Mouse (Mus musculus) midbrain, embryonic 15.5 days (tissue): Measurements from ENCODE around the gene Efcab5. TPM values are rescaled to one million over a fixed set of nuclear protein-coding genes. Genes with fewer than 3 reads are reported as not detected.

Source experiments
- ATAC-seq: fragments of 200-750 bp; cut with Nextera tagmentation; replicated peaks from 2 replicates; pipeline ENCODE4 v1.8.0; 2017; ENCODE audit warnings: moderate TSS enrichment
- H3K27ac ChIP-seq: fragments of 300-500 bp; sonication (generic); 2 replicates; pipeline ENCODE4 v1.5.1; 2015; ENCODE audit warnings: mild to moderate bottlenecking, inconsistent platforms
- H3K27me3 ChIP-seq: fragments of 300-500 bp; sonication (generic); replicated peaks from 2 replicates; pipeline ENCODE4 v1.6.1; 2015; ENCODE audit warnings: inconsistent platforms
- H3K36me3 ChIP-seq: fragments of 300-500 bp; sonication (generic); replicated peaks from 2 replicates; pipeline ENCODE4 v1.6.1; 2015; ENCODE audit warnings: inconsistent platforms
- H3K4me1 ChIP-seq: fragments of 300-500 bp; sonication (generic); 2 replicates; pipeline ENCODE4 v1.6.1; 2015; ENCODE audit warnings: inconsistent platforms
- H3K4me2 ChIP-seq: fragments of 300-500 bp; sonication (generic); 2 replicates; pipeline ENCODE4 v1.6.1; 2015; ENCODE audit warnings: inconsistent platforms, mild to moderate bottlenecking, moderate library complexity
- H3K4me3 ChIP-seq: fragments of 300-500 bp; sonication (generic); 2 replicates; pipeline ENCODE4 v1.5.1; 2015; ENCODE audit warnings: mild to moderate bottlenecking, inconsistent platforms
- H3K9ac ChIP-seq: fragments of 300-500 bp; sonication (generic); 2 replicates; pipeline ENCODE4 v1.6.1; 2015; ENCODE audit warnings: mild to moderate bottlenecking, inconsistent platforms
- H3K9me3 ChIP-seq: fragments of 300-500 bp; sonication (generic); 2 replicates; pipeline ENCODE4 v1.6.1; 2016; ENCODE audit warnings: inconsistent platforms
- WGBS: fragments of 180-500 bp; shearing (Covaris S2); methylation state at CpG from one replicate; pipeline ENCODE4 v1.1.7; 2015; ENCODE audit warnings: mixed read lengths; 5-methylcytosine and 5-hydroxymethylcytosine counted together
- polyA plus RNA-seq: library from polyadenylated mRNA; unstranded; fragments of >200 nt; fragmentation: Nextera tagmentation; extraction: Ambion mirVana; gene quantifications from 2 replicates; pipeline ENCODE4 v1.2.1, GENCODE M21; 2015

Gene Efcab5
- polyA plus RNA-seq, 1 experiment from 2014 or later, result 0.94 TPM

GRCm38 (mm10) chr11:77195360-77196109, 6.8 kb upstream of the Efcab5 start:
- ATAC-seq, result no peak
- Histone ChIP-seq H3K36me3 (no peaks in the 10 kb centered on the region), H3K4me3 (no peak overlapping the region), H3K9ac (no peak overlapping the region), H3K9me3 (no peaks in the 10 kb centered on the region), H3K27ac (no peak overlapping the region), H3K27me3 (peaks cover 16% of the 10 kb centered on the region), H3K4me1 (peaks cover 10% of the 10 kb centered on the region), H3K4me2 (no peak overlapping the region)
- WGBS, result 68% methylated on average over 11 of the region's 11 CpGs

- no peak for ATAC-seq
- H3K4me2 ChIP-seq, result no peak overlapping the region
- no peak overlapping the region for H3K9ac ChIP-seq
- no peak overlapping the region for H3K27ac ChIP-seq
- H3K9me3 ChIP-seq, result no peaks in the 10 kb centered on the region
- peaks cover 16% of the 10 kb centered on the region for H3K27me3 ChIP-seq
- no peak overlapping the region for H3K4me3 ChIP-seq
- peaks cover 10% of the 10 kb centered on the region for H3K4me1 ChIP-seq
- WGBS, result 50% methylated on average over 1 of the region's 1 CpGs
- H3K36me3 ChIP-seq, result no peaks in the 10 kb centered on the region
These were observed 6.0 kb upstream of the Efcab5 start for GRCm38 (mm10) chr11:77194762-77195161.

- Histone ChIP-seq H3K9me3 (no peaks in the 10 kb centered on the region), H3K27me3 (peaks cover 16% of the 10 kb centered on the region), H3K27ac (0 out of 2 replicates have a peak overlapping the region, but pooled peaks have one; percentile 11), H3K9ac (no peak overlapping the region), H3K36me3 (no peaks in the 10 kb centered on the region), H3K4me2 (no peak overlapping the region), H3K4me1 (peaks cover 10% of the 10 kb centered on the region), H3K4me3 (no peak overlapping the region)
- ATAC-seq, result no peak
- WGBS, result 8% methylated on average over 6 of the region's 6 CpGs
These were observed 5.3 kb upstream of the Efcab5 start for GRCm38 (mm10) chr11:77193941-77194553.

- no peak overlapping the region for H3K27ac ChIP-seq
- H3K4me1 ChIP-seq, result peaks cover 10% of the 10 kb centered on the region
- no peak for ATAC-seq
- H3K4me2 ChIP-seq, result no peak overlapping the region
- WGBS, result 43% methylated on average over 5 of the region's 5 CpGs
- H3K9ac ChIP-seq, result no peak overlapping the region
- H3K4me3 ChIP-seq, result no peak overlapping the region
- no peaks in the 10 kb centered on the region for H3K9me3 ChIP-seq
- H3K36me3 ChIP-seq, result no peaks in the 10 kb centered on the region
- H3K27me3 ChIP-seq, result peaks cover 16% of the 10 kb centered on the region
These were observed 4.6 kb upstream of the Efcab5 start for GRCm38 (mm10) chr11:77193410-77193809.

GRCm38 (mm10) chr11:77184926-77185325, 3.8 kb downstream of the Efcab5 start:
- no peak overlapping the region for H3K4me2 ChIP-seq
- H3K27me3 ChIP-seq, result peaks cover 3% of the 10 kb centered on the region; the same call in 1 of the 2 replicates
- H3K4me1 ChIP-seq, result peaks cover 6% of the 10 kb centered on the region
- no peaks in the 10 kb centered on the region for H3K9me3 ChIP-seq
- no peak overlapping the region for H3K4me3 ChIP-seq
- no peak overlapping the region for H3K9ac ChIP-seq
- no peaks in the 10 kb centered on the region for H3K36me3 ChIP-seq
- no peak for ATAC-seq
- WGBS, result 84% methylated on average over 2 of the region's 2 CpGs
- H3K27ac ChIP-seq, result no peak overlapping the region

- H3K4me2 ChIP-seq, result no peak overlapping the region
- no peak overlapping the region for H3K4me3 ChIP-seq
- no peak overlapping the region for H3K27ac ChIP-seq
- H3K9me3 ChIP-seq, result no peaks in the 10 kb centered on the region
- H3K27me3 ChIP-seq, result peaks cover 3% of the 10 kb centered on the region; the same call in 1 of the 2 replicates
- no peak overlapping the region for H3K9ac ChIP-seq
- peaks cover 6% of the 10 kb centered on the region for H3K4me1 ChIP-seq
- ATAC-seq, result no peak
- H3K36me3 ChIP-seq, result no peaks in the 10 kb centered on the region
- whole genome bisulfite sequencing, result 24% methylated on average over 2 of the region's 2 CpGs
These were observed 6.2 kb downstream of the Efcab5 start for GRCm38 (mm10) chr11:77182616-77183015.

- Histone ChIP-seq H3K27me3 (peaks cover 3% of the 10 kb centered on the region; the same call in 1 of the 2 replicates), H3K9me3 (no peaks in the 10 kb centered on the region), H3K36me3 (no peaks in the 10 kb centered on the region), H3K4me3 (no peak overlapping the region), H3K9ac (no peak overlapping the region), H3K4me1 (peaks cover 6% of the 10 kb centered on the region), H3K27ac (no peak overlapping the region), H3K4me2 (no peak overlapping the region)
- 79% methylated on average over 2 of the region's 2 CpGs for WGBS
- ATAC-seq, result no peak
These were observed 6.7 kb downstream of the Efcab5 start for GRCm38 (mm10) chr11:77182041-77182440.

GRCm38 (mm10) chr11:77181528-77181927, 7.2 kb downstream of the Efcab5 start:
- H3K36me3 ChIP-seq, result no peaks in the 10 kb centered on the region
- H3K9me3 ChIP-seq, result no peaks in the 10 kb centered on the region
- H3K4me1 ChIP-seq, result peaks cover 6% of the 10 kb centered on the region
- H3K27ac ChIP-seq, result no peak overlapping the region
- ATAC-seq, result no peak
- H3K9ac ChIP-seq, result no peak overlapping the region
- peaks cover 3% of the 10 kb centered on the region; the same call in 1 of the 2 replicates for H3K27me3 ChIP-seq
- no peak overlapping the region for H3K4me2 ChIP-seq
- H3K4me3 ChIP-seq, result no peak overlapping the region
- 75% methylated on average over 5 of the region's 5 CpGs for WGBS

GRCm38 (mm10) chr11:77180886-77181285, 7.9 kb downstream of the Efcab5 start:
- Histone ChIP-seq H3K4me2 (no peak overlapping the region), H3K27me3 (no peaks in the 10 kb centered on the region), H3K9ac (no peak overlapping the region), H3K36me3 (no peaks in the 10 kb centered on the region), H3K27ac (no peak overlapping the region), H3K4me1 (peaks cover 6% of the 10 kb centered on the region), H3K9me3 (no peaks in the 10 kb centered on the region), H3K4me3 (no peak overlapping the region)
- 40% methylated on average over 4 of the region's 4 CpGs for WGBS
- no peak for ATAC-seq

- Histone ChIP-seq H3K27me3 (no peaks in the 10 kb centered on the region), H3K27ac (no peak overlapping the region), H3K36me3 (no peaks in the 10 kb centered on the region), H3K4me1 (peaks cover 6% of the 10 kb centered on the region), H3K4me2 (no peak overlapping the region), H3K9me3 (no peaks in the 10 kb centered on the region), H3K9ac (no peak overlapping the region), H3K4me3 (no peak overlapping the region)
- 93% methylated on average over 3 of the region's 3 CpGs for WGBS
- ATAC-seq, result no peak
These were observed 9.0 kb downstream of the Efcab5 start for GRCm38 (mm10) chr11:77179771-77180170.

GRCm38 (mm10) chr11:77174531-77174930, 14.2 kb downstream of the Efcab5 start:
- H3K9me3 ChIP-seq, result no peaks in the 10 kb centered on the region
- H3K4me2 ChIP-seq, result no peak overlapping the region
- no peaks in the 10 kb centered on the region for H3K4me1 ChIP-seq
- no peaks in the 10 kb centered on the region for H3K27me3 ChIP-seq
- no peak overlapping the region for H3K9ac ChIP-seq
- no peak overlapping the region for H3K27ac ChIP-seq
- no peak overlapping the region for H3K4me3 ChIP-seq
- ATAC-seq, result no peak
- 67% methylated on average over 7 of the region's 7 CpGs for WGBS
- H3K36me3 ChIP-seq, result no peaks in the 10 kb centered on the region

- H3K4me1 ChIP-seq, result no peaks in the 10 kb centered on the region
- no peaks in the 10 kb centered on the region for H3K27me3 ChIP-seq
- WGBS, result 62% methylated on average over 4 of the region's 4 CpGs
- H3K27ac ChIP-seq, result no peak overlapping the region
- no peaks in the 10 kb centered on the region for H3K9me3 ChIP-seq
- H3K9ac ChIP-seq, result no peak overlapping the region
- no peak for ATAC-seq
- no peak overlapping the region for H3K4me2 ChIP-seq
- no peak overlapping the region for H3K4me3 ChIP-seq
- no peaks in the 10 kb centered on the region for H3K36me3 ChIP-seq
These were observed 15.0 kb downstream of the Efcab5 start for GRCm38 (mm10) chr11:77173731-77174130.

GRCm38 (mm10) chr11:77160744-77161143, 28.0 kb downstream of the Efcab5 start:
- no peak overlapping the region for H3K9ac ChIP-seq
- ATAC-seq, result no peak

More at GRCm38 (mm10) chr11:77160744-77161143, 28.0 kb downstream of the Efcab5 start:
- no peak overlapping the region for H3K27ac ChIP-seq
- 96% methylated on average over 1 of the region's 1 CpGs for WGBS
- H3K4me3 ChIP-seq, result no peak overlapping the region
- H3K36me3 ChIP-seq, result no peaks in the 10 kb centered on the region
- H3K27me3 ChIP-seq, result no peaks in the 10 kb centered on the region
- no peaks in the 10 kb centered on the region for H3K4me1 ChIP-seq
- no peaks in the 10 kb centered on the region for H3K9me3 ChIP-seq
- H3K4me2 ChIP-seq, result no peak overlapping the region
